Mouse (Mus musculus) layer of hippocampus, postnatal 10 days (tissue): Measurements from ENCODE around the gene Prss56. TPM values are rescaled to one million over a fixed set of nuclear protein-coding genes. Genes with fewer than 3 reads are reported as not detected.
A peak's percentile ranks its signal among the peaks of the same experiment; 100 is the strongest.

Experiments used
- DNase-seq, 2 experiments: peaks; one replicate each; pipeline ENCODE4 v3.0.0; 2021; ENCODE audit warnings: low spot score in 2 of 2
- long read RNA-seq: library from polyadenylated mRNA; stranded (forward); transcript quantifications from one replicate; pipeline ENCODE4 v2.0.0, GENCODE M21; 2023
- total RNA-seq, 2 experiments: library from RNA; stranded (reverse); gene quantifications; 2 replicates each; pipeline ENCODE4 v1.2.3; 2021

Prss56 gene
- under 1 TPM in 1 of 2 experiments, not detected in 1; 0.32 TPM for total RNA-seq
- long read RNA-seq, partial matches to known transcripts = 0 of 3 reads
- long read RNA-seq, other reads (novel, unspliced or antisense) = 1 of 3 reads

- no peak for DNase-seq
These were observed at the start of gene Prss56 for GRCm38 (mm10) chr1:87183013-87183412. Gene Prss56 (plus strand): TSS chr1:87183313.

GRCm38 (mm10) chr1:87141550-87141949 lies 41.6 kb upstream of the Prss56 start:
- no peak for DNase-seq

GRCm38 (mm10) chr1:87142456-87142855 lies 40.7 kb upstream of the Prss56 start:
- peak in 1 of 2 experiments; percentile 33 for DNase-seq

DNA sequence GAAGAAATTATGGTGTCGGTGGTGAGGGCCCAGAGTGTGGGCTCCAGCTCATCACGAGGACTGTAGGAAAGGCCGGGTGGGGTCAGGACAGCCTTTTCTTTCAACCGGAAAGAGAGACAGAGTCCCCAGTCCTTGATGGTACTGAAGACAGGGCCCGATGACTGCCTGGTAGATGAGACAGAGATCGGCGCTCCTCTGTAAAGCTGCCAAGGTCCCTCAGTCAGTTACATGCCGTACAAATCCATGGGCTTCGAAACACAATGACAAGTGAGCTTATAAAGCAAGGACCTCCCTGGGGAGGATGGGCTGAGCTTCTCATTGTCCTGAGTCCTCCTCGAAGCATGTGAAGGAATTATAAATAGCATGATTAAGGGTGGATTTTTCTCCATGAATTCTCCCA lies 40.0 kb upstream of the Prss56 start:
- no peak for DNase-seq

DNA sequence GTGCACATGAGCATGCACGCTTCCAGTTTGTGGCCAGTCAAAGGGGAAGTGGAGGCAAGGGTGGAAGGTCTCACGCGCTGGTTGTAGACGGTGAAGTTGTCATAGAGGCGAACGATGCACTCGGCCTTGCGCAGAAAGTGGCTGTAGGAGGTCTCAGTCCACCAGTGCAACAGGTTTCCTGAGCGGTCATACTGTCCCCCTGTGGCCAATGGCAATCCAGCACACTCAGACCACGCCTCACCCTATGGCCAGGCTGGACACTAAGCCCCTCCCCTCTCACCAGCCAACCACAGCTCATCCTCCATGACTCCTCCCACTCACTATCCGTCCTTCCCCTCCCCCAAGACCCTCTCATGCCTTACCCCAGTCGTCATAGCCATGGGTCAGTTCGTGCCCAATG lies 33.7 kb upstream of the Prss56 start:
- no peak for DNase-seq

- DNase-seq = no peak
These were observed 31.8 kb upstream of the Prss56 start for GRCm38 (mm10) chr1:87151286-87151685.

GRCm38 (mm10) chr1:87153776-87154500 lies 29.2 kb upstream of the Prss56 start:
- no peak for DNase-seq

- no peak for DNase-seq
These were observed 28.5 kb upstream of the Prss56 start for GRCm38 (mm10) chr1:87154501-87155120.

- DNase-seq = no peak
These were observed 27.4 kb upstream of the Prss56 start for GRCm38 (mm10) chr1:87155531-87156198.

GRCm38 (mm10) chr1:87156199-87156587 lies 26.9 kb upstream of the Prss56 start, which contains the start of gene Ecel1:
Gene Ecel1 (minus strand): TSS chr1:87156521.
- DNase-seq = no peak

DNA sequence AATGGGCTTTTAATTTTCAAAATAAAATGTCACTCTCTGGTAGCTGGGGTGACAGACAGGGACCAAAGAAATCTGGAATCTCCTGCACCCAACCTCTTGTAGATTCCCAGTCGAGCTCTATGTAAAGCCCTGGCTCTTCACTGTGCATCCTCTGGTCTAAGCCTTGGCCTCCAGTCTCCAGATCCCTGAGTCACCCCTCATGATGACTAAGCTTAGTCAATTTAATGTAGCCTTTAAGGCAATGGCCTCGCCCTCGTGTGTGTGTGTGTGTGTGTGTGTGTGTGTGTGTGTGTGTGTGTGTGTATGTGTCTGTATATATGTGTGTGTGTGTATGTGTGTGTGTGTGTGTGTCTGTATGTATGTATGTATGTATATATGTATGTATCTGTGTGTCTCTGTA lies 23.7 kb upstream of the Prss56 start:
- no peak for DNase-seq

GRCm38 (mm10) chr1:87164164-87164795 lies 18.8 kb upstream of the Prss56 start:
- DNase-seq = no peak

DNA sequence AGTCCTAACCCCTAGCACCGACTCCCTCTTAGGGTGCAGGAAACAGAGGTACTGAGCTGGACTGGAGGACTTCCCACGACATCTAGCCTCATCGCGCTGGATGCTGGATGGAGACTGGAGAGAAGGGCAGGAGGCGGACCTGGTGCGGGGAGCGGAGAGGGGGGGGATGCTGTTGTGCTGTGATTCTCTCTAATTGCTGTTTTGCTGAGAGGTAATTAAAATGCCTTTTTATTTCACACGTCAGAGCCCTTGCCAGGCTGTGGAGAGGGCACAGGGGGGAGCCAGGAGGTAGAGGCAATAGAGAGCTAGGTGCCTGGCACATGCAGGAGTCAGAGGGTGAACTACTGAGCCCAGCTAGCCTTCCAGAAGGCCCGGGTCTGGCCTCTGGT lies 18.3 kb upstream of the Prss56 start:
- DNase-seq = no peak

DNA sequence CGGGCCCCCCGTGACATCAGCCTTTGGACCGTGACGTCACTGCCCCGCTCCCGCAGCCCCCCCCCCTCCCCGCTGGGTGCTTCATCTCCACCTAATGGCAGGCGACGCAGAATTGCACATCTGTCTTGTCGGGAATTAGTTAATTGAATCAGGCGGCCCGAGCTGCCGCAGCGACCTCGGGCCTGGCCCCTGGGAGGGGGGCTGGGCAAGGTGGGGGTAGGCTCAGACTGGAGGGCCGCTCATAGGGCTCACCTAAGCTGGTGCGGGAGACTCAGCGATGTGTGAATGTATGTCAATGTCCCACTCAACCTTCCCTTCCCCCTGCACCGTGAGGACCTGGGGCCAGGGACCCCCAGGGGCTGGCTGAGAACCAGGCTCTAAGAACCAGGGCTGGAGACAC lies 12.7 kb upstream of the Prss56 start:
- no peak for DNase-seq

GRCm38 (mm10) chr1:87171312-87171711 lies 11.8 kb upstream of the Prss56 start:
- no peak for DNase-seq

GRCm38 (mm10) chr1:87172316-87172715 lies 10.8 kb upstream of the Prss56 start:
- no peak for DNase-seq

DNA sequence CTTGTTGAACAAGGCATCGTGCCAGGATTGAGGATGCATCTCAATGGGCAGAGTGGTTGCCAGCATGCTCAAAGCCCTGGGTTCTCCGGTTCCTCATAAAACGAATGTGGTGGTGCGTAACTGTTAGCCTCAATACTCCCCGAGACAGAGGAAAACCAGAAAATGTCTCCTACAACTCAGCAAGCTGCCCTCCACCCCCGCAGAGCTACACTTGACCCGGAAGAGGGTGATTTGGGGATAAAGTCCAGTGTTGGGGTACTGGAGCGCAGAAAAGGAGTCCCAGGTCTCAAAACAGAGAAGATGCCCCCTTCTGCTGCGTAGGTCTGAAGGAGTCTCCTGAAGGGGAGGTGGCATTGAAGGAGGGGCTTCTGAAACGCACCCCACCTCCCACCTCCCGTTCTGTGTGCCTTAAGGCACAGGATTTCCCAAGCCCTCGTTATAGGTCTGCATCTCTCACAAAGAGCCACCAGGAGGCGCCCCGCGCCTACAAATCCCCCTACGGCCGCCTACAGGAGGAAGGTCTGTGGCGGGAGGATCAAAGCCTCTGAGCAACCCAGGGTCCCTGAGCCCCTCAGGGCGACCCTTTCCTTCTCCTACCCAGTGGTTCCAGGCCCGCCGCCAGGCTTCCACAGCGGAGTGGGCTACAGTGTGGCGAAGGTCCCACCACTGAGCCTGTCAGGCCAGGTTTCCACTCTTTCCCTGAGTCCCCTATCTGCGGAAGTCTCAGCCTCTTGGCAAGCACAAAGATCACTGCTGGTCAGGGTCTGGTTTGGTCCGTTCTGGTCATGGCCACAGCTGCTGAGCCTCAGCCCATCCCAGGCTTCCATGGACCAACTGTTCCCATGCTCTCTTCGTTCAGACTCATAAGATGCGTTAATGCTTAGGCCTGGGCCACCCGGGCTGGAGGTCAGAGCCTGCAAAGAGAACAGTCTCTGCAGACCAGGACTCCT lies 8.8 kb upstream of the Prss56 start:
- peak; percentile 74 to 77 for DNase-seq

- peak; percentile 77 to 79 for DNase-seq
These were observed 7.2 kb upstream of the Prss56 start for GRCm38 (mm10) chr1:87175852-87176292.

- no peak for DNase-seq
These were observed 2.2 kb upstream of the Prss56 start for GRCm38 (mm10) chr1:87180896-87181295.

- no peak for DNase-seq
These were observed 1.1 kb downstream of the Prss56 start for GRCm38 (mm10) chr1:87183998-87184750.
